Mouse (Mus musculus) small intestine, adult 2 months (tissue): ENCODE results near the gene Rem2. TPM values are rescaled to one million over a fixed set of nuclear protein-coding genes. Genes with fewer than 3 reads are reported as not detected.

Experiments used
- H3K27ac ChIP-seq: fragments of 200-500 bp; 2 replicates; pipeline ENCODE4 v1.5.1; 2012; ENCODE audit warnings: low read depth, low read length, control low read depth, inconsistent platforms; ENCODE audit not compliant: insufficient read depth
- H3K27me3 ChIP-seq: fragments of 200-500 bp; 2 replicates; pipeline ENCODE4 v1.6.1; 2012; ENCODE audit warnings: mild to moderate bottlenecking, moderate library complexity, low read length, inconsistent platforms; ENCODE audit not compliant: control insufficient read depth, insufficient read depth
- H3K36me3 ChIP-seq: fragments of 200-500 bp; 2 replicates; pipeline ENCODE4 v1.6.1; 2012; ENCODE audit warnings: mild to moderate bottlenecking, low read length, control low read depth, inconsistent platforms; ENCODE audit not compliant: control insufficient read depth, insufficient read depth
- H3K4me1 ChIP-seq: fragments of 200-500 bp; 2 replicates; pipeline ENCODE4 v1.6.1; 2012; ENCODE audit warnings: low read length, inconsistent platforms, mixed read lengths; ENCODE audit not compliant: control insufficient read depth, insufficient read depth, insufficient read length
- H3K4me3 ChIP-seq: fragments of 200-500 bp; 2 replicates; pipeline ENCODE4 v1.5.1; 2012; ENCODE audit warnings: low read depth, mild to moderate bottlenecking, control low read depth, inconsistent platforms, low read length, moderate library complexity
- CTCF ChIP-seq: fragments of 200-500 bp; IDR thresholded peaks from 2 replicates; pipeline ENCODE4 v1.5.1; 2012; ENCODE audit warnings: low read depth, mild to moderate bottlenecking, control low read depth, inconsistent platforms, low read length, moderate library complexity, mixed read lengths; ENCODE audit not compliant: insufficient replicate concordance, insufficient read length; ENCODE audit errors: extremely low read depth
- POLR2A ChIP-seq: fragments of 200-500 bp; IDR thresholded peaks from 2 replicates; pipeline ENCODE4 v1.6.1; 2012; ENCODE audit warnings: low read depth, mild to moderate bottlenecking, control low read depth, inconsistent platforms, low read length, moderate library complexity
- WGBS: fragments of 180-500 bp; shearing (Covaris S2); methylation state at CpG from one replicate; pipeline ENCODE4 v1.1.7; 2018; 5-methylcytosine and 5-hydroxymethylcytosine counted together
- polyA plus RNA-seq: library from polyadenylated mRNA; depleted of rRNA; stranded (reverse); fragments of >200 nt; gene quantifications from 2 replicates; pipeline ENCODE4 v1.2.3, GENCODE M21; 2012

Rem2 gene
- polyA plus RNA-seq, 1 experiment = 0.76 TPM

- H3K27me3 ChIP-seq = no peaks in the 10 kb centered on the region
- WGBS = 89% methylated on average over 12 of the region's 12 CpGs
- TF ChIP-seq POLR2A (no peak), CTCF (no peak)
- peaks cover 8% of the 10 kb centered on the region for H3K36me3 ChIP-seq
- H3K27ac ChIP-seq = no peak overlapping the region
- H3K4me1 ChIP-seq = peaks cover 7% of the 10 kb centered on the region
- no peak overlapping the region for H3K4me3 ChIP-seq
These were observed 36.7 kb upstream of the Rem2 start for GRCm38 (mm10) chr14:54439155-54439554.

GRCm38 (mm10) chr14:54439610-54440009, 36.3 kb upstream of the Rem2 start:
- peaks cover 8% of the 10 kb centered on the region for H3K36me3 ChIP-seq

DNA sequence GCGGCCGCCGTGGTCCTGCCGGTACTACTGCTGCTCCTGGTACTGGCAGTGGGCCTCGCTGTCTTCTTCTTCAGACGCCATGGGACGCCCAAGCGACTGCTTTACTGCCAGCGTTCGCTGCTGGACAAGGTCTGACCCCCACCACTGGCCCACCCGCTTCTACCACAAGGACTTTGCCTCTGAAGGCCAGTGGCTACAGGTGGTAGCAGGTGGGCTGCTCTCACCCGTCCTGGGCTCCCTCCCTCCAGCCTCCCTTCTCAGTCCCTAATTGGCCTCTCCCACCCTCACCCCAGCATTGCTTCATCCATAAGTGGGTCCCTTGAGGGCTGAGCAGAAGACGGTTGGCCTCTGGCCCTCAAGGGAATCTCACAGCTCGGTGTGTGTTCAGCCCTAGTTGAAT, 35.4 kb upstream of the Rem2 start:
- Histone ChIP-seq H3K4me3 (no peak overlapping the region), H3K27ac (no peak overlapping the region), H3K36me3 (peaks cover 8% of the 10 kb centered on the region), H3K4me1 (peaks cover 7% of the 10 kb centered on the region; the same call in 1 of the 2 replicates), H3K27me3 (no peaks in the 10 kb centered on the region)
- WGBS = 91% methylated on average over 14 of the region's 14 CpGs
- no peak for TF ChIP-seq POLR2A
- TF ChIP-seq CTCF = no peak

More at GRCm38 (mm10) chr14:54439610-54440009, 36.3 kb upstream of the Rem2 start:
- Histone ChIP-seq H3K4me3 (no peak overlapping the region), H3K27ac (no peak overlapping the region), H3K4me1 (peaks cover 8% of the 10 kb centered on the region), H3K27me3 (no peaks in the 10 kb centered on the region)
- 80% methylated on average over 7 of the region's 7 CpGs for WGBS
- TF ChIP-seq POLR2A = no peak
- no peak for TF ChIP-seq CTCF

- Histone ChIP-seq H3K27me3 (no peaks in the 10 kb centered on the region), H3K36me3 (peaks cover 8% of the 10 kb centered on the region), H3K4me1 (peaks cover 7% of the 10 kb centered on the region; the same call in 1 of the 2 replicates), H3K4me3 (no peak overlapping the region), H3K27ac (no peak overlapping the region)
- 76% methylated on average over 4 of the region's 4 CpGs for WGBS
- no peak for TF ChIP-seq CTCF
These were observed 34.5 kb upstream of the Rem2 start for GRCm38 (mm10) chr14:54441365-54441764.

DNA sequence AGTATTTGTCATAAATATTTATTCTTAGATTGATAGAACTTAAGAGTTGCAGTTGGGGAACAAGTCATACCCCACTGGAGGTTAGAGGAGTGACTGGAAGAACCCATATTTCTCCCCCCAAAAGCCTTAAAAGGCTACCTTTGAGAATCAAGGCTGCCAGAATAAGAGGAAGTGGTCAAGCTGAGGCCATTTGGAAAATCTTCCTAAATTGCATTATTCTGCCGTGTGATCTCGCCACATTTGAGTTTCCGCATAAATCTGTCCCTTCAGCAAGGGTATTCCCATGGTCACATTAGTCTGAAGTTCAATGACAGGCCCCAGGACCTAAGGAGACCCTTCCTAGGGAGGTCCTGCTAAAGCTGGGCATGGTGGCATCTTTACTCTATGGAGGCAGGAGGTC, 33.4 kb upstream of the Rem2 start:
- Histone ChIP-seq H3K4me3 (no peak overlapping the region), H3K4me1 (peaks cover 7% of the 10 kb centered on the region; the same call in 1 of the 2 replicates), H3K36me3 (peaks cover 8% of the 10 kb centered on the region), H3K27ac (no peak overlapping the region), H3K27me3 (no peaks in the 10 kb centered on the region)
- no peak for TF ChIP-seq CTCF
- 83% methylated on average over 3 of the region's 3 CpGs for WGBS

- H3K27me3 ChIP-seq = no peaks in the 10 kb centered on the region
- H3K27ac ChIP-seq = peak overlapping the region; percentile 75
- 61% methylated on average over 3 of the region's 3 CpGs for whole genome bisulfite sequencing
- no peak overlapping the region for H3K4me3 ChIP-seq
- TF ChIP-seq CTCF (no peak), POLR2A (no peak)
- H3K36me3 ChIP-seq = peaks cover 8% of the 10 kb centered on the region
- H3K4me1 ChIP-seq = peaks cover 7% of the 10 kb centered on the region; the same call in 1 of the 2 replicates
These were observed 32.7 kb upstream of the Rem2 start for GRCm38 (mm10) chr14:54443196-54443595.

DNA sequence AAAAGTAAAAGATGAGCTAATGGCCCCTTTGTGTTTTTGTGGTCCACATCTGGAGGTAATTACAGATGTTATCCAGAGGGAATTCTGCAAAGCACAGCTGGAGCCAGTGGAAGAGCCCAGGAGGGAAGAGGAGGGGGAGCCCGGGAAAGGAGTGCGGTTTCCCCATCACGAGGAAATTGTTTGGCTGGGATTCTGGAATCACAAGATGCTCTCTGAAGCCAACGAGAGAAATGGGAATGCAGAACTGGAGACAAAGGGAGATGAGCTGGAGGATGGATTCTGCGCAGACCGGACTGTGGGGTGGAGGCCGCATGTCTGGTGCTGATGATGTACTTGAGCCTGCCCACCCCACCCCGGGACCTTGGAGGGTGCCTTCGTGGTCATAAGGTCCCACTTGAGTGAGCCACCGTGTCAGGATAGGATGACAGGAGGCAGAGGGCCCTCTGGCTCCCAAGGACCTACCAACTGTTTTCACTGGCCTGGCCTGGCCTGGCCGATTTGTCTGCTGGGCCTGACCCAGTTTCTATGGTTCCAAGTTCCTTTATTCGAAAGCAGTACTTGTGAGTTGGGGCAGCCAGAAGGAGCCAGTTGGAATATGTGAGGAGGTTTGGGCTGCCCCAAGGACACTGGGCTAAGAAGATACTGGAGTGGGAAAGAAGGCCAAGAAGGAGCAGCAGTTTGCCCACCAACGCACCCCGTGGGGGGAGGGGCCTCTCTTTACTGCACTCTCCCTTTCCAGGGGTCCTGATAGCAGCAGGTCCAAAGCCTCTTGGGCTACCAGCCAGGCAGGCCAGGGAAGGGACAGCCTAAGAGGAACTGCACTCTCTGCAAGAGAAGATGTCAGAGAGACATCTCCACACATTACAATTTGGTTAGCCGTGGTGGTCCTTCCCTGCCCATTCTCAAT, 31.9 kb upstream of the Rem2 start:
- WGBS = 69% methylated on average over 15 of the region's 15 CpGs
- peaks cover 7% of the 10 kb centered on the region for H3K36me3 ChIP-seq
- peak overlapping the region; percentile 75 for H3K27ac ChIP-seq
- peaks cover 7% of the 10 kb centered on the region; the same call in 1 of the 2 replicates for H3K4me1 ChIP-seq
- TF ChIP-seq CTCF = no peak
- no peak for TF ChIP-seq POLR2A
- no peaks in the 10 kb centered on the region for H3K27me3 ChIP-seq
- H3K4me3 ChIP-seq = no peak overlapping the region
